Mouse (Mus musculus): ENCODE measurements around the gene Fam163a. TPM values are rescaled to one million over a fixed set of nuclear protein-coding genes. Genes with fewer than 3 reads are reported as not detected.
A peak's percentile ranks its signal among the peaks of the same experiment; 100 is the strongest.

Gene Fam163a
- total and polyA plus RNA-seq, 2 experiments from 2014 or later: 3.5 to 3.7 TPM

DNA sequence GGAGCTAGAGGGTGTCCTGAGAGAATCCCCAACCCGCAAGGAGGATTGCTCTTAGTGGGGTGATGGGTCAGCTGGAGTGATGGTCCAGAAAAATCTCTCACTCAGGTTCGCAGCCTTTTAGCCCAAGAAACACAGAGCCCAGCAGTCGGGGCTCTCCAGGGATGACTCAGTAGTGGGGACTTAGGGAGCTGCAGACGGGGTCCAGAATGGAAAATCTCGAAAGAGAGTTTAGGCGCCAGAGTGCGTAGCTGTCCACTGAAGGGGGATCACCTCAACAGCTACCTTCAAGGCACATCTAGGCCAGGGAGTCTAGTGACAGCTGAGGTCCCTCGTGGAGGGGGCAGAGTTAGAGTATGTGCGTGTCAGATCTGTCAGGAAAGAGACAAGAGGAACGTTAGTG is 338 bp upstream of the Fam163a start:
- Histone ChIP-seq H3K9me3 (ENCODE audit: low read length) (no peaks in the 10 kb centered on the region), H3K27ac (no peak overlapping the region), H3K4me1 (ENCODE audit: insufficient read depth, low read length) (no peaks in the 10 kb centered on the region; the same call in 1 of the 2 replicates), H3K36me3 (ENCODE audit: insufficient read depth, low read length) (no peaks in the 10 kb centered on the region), H3K9ac (replicated peaks; ENCODE audit: low read length) (peak overlapping the region; percentile 40), H3K27me3 (ENCODE audit: insufficient read depth, low read length) (peaks cover 38% of the 10 kb centered on the region), H3K4me3 (ENCODE audit: low read length) (peak overlapping the region; percentile 44), H3K4me2 (ENCODE audit: low read depth, low read length) (peak overlapping the region; percentile 73)
- whole genome bisulfite sequencing: 18% methylated on average over 10 of the region's 10 CpGs
- no peak for TF ChIP-seq CTCF (IDR thresholded peaks at IDR 0.05; ENCODE audit: low read depth)
- ATAC-seq (no peak), DNase-seq (ENCODE audit: low spot score) (no peak)

DNA sequence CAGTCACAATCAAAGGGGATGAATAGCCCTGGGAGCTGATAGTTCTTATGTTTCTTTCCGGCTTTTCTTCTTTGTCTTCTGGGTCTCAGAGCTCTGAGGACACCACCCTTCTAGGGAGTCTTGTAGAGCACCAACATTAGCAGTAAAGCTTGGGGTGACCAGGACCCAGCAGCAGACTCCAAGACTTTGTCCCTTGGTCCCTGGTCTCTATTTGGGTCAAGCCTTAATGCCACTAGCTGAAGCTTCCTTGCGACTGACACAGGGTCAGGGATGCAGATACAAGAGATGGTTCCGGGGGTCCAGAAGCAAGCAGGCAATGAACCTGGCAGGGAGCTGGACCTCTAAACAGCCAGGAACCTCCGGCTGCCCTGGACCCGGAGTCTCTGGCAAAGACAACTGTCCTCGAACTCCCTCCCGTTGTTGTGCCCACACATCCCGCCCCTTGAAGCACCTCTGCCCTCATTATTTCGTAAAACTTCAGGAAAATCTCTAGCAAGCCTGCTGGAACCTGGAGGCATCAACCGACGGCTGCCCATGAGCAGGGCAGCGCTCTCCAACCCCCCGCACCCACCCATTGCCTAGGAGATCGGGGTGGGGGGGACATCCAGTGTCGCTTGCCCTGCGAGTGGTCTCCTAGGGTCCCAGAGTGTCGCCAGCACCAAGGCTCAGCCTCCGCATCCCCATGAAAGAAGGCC is 718 bp downstream of the Fam163a start:
- peak overlapping the region; percentile 73 for H3K4me2 ChIP-seq (ENCODE audit: low read depth, low read length)
- DNase-seq (ENCODE audit: low spot score) (no peak), ATAC-seq (no peak; the same call in 1 of the 2 replicates)
- H3K4me1 ChIP-seq (ENCODE audit: insufficient read depth, low read length): no peaks in the 10 kb centered on the region; the same call in 1 of the 2 replicates
- no peaks in the 10 kb centered on the region for H3K9me3 ChIP-seq (ENCODE audit: low read length)
- peak overlapping the region; percentile 44 for H3K4me3 ChIP-seq (ENCODE audit: low read length)
- no peak overlapping the region for H3K27ac ChIP-seq
- H3K9ac ChIP-seq (replicated peaks; ENCODE audit: low read length): peak overlapping the region; percentile 40
- no peaks in the 10 kb centered on the region for H3K36me3 ChIP-seq (ENCODE audit: insufficient read depth, low read length)
- no peak for TF ChIP-seq CTCF (IDR thresholded peaks at IDR 0.05; ENCODE audit: low read depth)
- 4% methylated on average over 18 of the region's 18 CpGs for WGBS
- peaks cover 38% of the 10 kb centered on the region for H3K27me3 ChIP-seq (ENCODE audit: insufficient read depth, low read length)

GRCm38 (mm10) chr1:156202661-156203060 is 2.2 kb downstream of the Fam163a start:
- Histone ChIP-seq H3K9me3 (ENCODE audit: low read length) (no peaks in the 10 kb centered on the region), H3K4me3 (ENCODE audit: low read length) (no peak overlapping the region), H3K27me3 (ENCODE audit: insufficient read depth, low read length) (peaks cover 38% of the 10 kb centered on the region), H3K36me3 (ENCODE audit: insufficient read depth, low read length) (no peaks in the 10 kb centered on the region), H3K27ac (no peak overlapping the region), H3K4me1 (ENCODE audit: insufficient read depth, low read length) (no peaks in the 10 kb centered on the region; the same call in 1 of the 2 replicates), H3K9ac (replicated peaks; ENCODE audit: low read length) (no peak overlapping the region), H3K4me2 (ENCODE audit: low read depth, low read length) (no peak overlapping the region)
- ATAC-seq (no peak), DNase-seq (ENCODE audit: low spot score) (no peak)
- TF ChIP-seq CTCF (IDR thresholded peaks at IDR 0.05; ENCODE audit: low read depth): no peak
- WGBS: 46% methylated on average over 3 of the region's 3 CpGs

- WGBS: 83% methylated on average over 3 of the region's 3 CpGs
- TF ChIP-seq CTCF (IDR thresholded peaks at IDR 0.05; ENCODE audit: low read depth): no peak
- ATAC-seq: no peak
Observed at GRCm38 (mm10) chr1:156201069-156201468, 3.8 kb downstream of the Fam163a start.

GRCm38 (mm10) chr1:156197588-156197987 is 7.2 kb downstream of the Fam163a start:
- Histone ChIP-seq H3K4me2 (ENCODE audit: low read depth, low read length) (no peak overlapping the region), H3K9me3 (ENCODE audit: low read length) (no peaks in the 10 kb centered on the region), H3K4me3 (ENCODE audit: low read length) (no peak overlapping the region), H3K27ac (no peak overlapping the region), H3K36me3 (ENCODE audit: insufficient read depth, low read length) (no peaks in the 10 kb centered on the region), H3K27me3 (ENCODE audit: insufficient read depth, low read length) (no peaks in the 10 kb centered on the region), H3K9ac (replicated peaks; ENCODE audit: low read length) (no peak overlapping the region), H3K4me1 (ENCODE audit: insufficient read depth, low read length) (no peaks in the 10 kb centered on the region)
- ATAC-seq: no peak
- DNase-seq (ENCODE audit: low spot score): no peak
- WGBS: 74% methylated on average over 4 of the region's 4 CpGs
- no peak for TF ChIP-seq CTCF (IDR thresholded peaks at IDR 0.05; ENCODE audit: low read depth)

More at GRCm38 (mm10) chr1:156201069-156201468, 3.8 kb downstream of the Fam163a start:
- Histone ChIP-seq H3K4me3 (ENCODE audit: low read length) (no peak overlapping the region), H3K4me1 (ENCODE audit: insufficient read depth, low read length) (no peaks in the 10 kb centered on the region; the same call in 1 of the 2 replicates), H3K9me3 (ENCODE audit: low read length) (no peaks in the 10 kb centered on the region), H3K27me3 (ENCODE audit: insufficient read depth, low read length) (peaks cover 26% of the 10 kb centered on the region), H3K36me3 (ENCODE audit: insufficient read depth, low read length) (no peaks in the 10 kb centered on the region), H3K4me2 (ENCODE audit: low read depth, low read length) (no peak overlapping the region), H3K9ac (replicated peaks; ENCODE audit: low read length) (no peak overlapping the region), H3K27ac (no peak overlapping the region)
- no peak for DNase-seq (ENCODE audit: low spot score)

GRCm38 (mm10) chr1:156193292-156193691 is 11.5 kb downstream of the Fam163a start:
- no peak for TF ChIP-seq CTCF (IDR thresholded peaks at IDR 0.05; ENCODE audit: low read depth)
- Histone ChIP-seq H3K4me1 (ENCODE audit: insufficient read depth, low read length) (no peaks in the 10 kb centered on the region), H3K9ac (replicated peaks; ENCODE audit: low read length) (no peak overlapping the region), H3K4me2 (ENCODE audit: low read depth, low read length) (no peak overlapping the region), H3K36me3 (ENCODE audit: insufficient read depth, low read length) (no peaks in the 10 kb centered on the region), H3K4me3 (ENCODE audit: low read length) (no peak overlapping the region), H3K27me3 (ENCODE audit: insufficient read depth, low read length) (no peaks in the 10 kb centered on the region; the same call in 1 of the 2 replicates), H3K27ac (no peak overlapping the region), H3K9me3 (ENCODE audit: low read length) (no peaks in the 10 kb centered on the region)
- 45% methylated on average over 7 of the region's 7 CpGs for WGBS
- DNase-seq (ENCODE audit: low spot score) (no peak), ATAC-seq (no peak)

GRCm38 (mm10) chr1:156192853-156193252 is 12.0 kb downstream of the Fam163a start:
- Histone ChIP-seq H3K4me2 (ENCODE audit: low read depth, low read length) (no peak overlapping the region), H3K4me1 (ENCODE audit: insufficient read depth, low read length) (no peaks in the 10 kb centered on the region), H3K27ac (no peak overlapping the region), H3K36me3 (ENCODE audit: insufficient read depth, low read length) (no peaks in the 10 kb centered on the region), H3K4me3 (ENCODE audit: low read length) (no peak overlapping the region), H3K9me3 (ENCODE audit: low read length) (no peaks in the 10 kb centered on the region), H3K9ac (replicated peaks; ENCODE audit: low read length) (no peak overlapping the region), H3K27me3 (ENCODE audit: insufficient read depth, low read length) (no peaks in the 10 kb centered on the region; the same call in 1 of the 2 replicates)
- DNase-seq (ENCODE audit: low spot score): no peak
- no peak for ATAC-seq
- 26% methylated on average over 7 of the region's 7 CpGs for WGBS
- TF ChIP-seq CTCF (IDR thresholded peaks at IDR 0.05; ENCODE audit: low read depth): no peak

Data from hindbrain, postnatal 0 days (tissue).